Mouse (Mus musculus): ENCODE results near the gene Nat8f6.
"Not testable (repeated sequence)": the region's sequence is repeated elsewhere in the genome, so short reads cannot be mapped to it uniquely, and the experiment has no call there.

Nat8f6 gene

GRCm38 (mm10) chr6:85820837-85821236 is at the start of gene Nat8f6, which contains the start of gene Nat8f5:
Gene Nat8f6 (minus strand): TSS chr6:85820954.
Gene Nat8f5 (minus strand): TSS chr6:85820972.
- in situ Hi-C loops (cut with MboI; ENCODE audit: low pct_unique_long_range_greater_than_20kb in 1 of 2, low sequenced_read_pairs in 2 of 2, unreplicated experiment in 1 of 2): no loop called here

- in situ Hi-C loops (cut with MboI; ENCODE audit: low pct_unique_long_range_greater_than_20kb in 1 of 2, low sequenced_read_pairs in 2 of 2, unreplicated experiment in 1 of 2): not testable (repeated sequence)
Measured at GRCm38 (mm10) chr6:85869006-85869405, 48.3 kb upstream of the Nat8f6 start, which contains the start of gene Nat8f2. Gene Nat8f2 (minus strand): TSS chr6:85869158.

GRCm38 (mm10) chr6:85867726-85868690 is 47.3 kb upstream of the Nat8f6 start:
- in situ Hi-C loops (cut with MboI; ENCODE audit: low pct_unique_long_range_greater_than_20kb in 1 of 2, low sequenced_read_pairs in 2 of 2, unreplicated experiment in 1 of 2): no loop called here

- in situ Hi-C loops (cut with MboI; ENCODE audit: low pct_unique_long_range_greater_than_20kb in 1 of 2, low sequenced_read_pairs in 2 of 2, unreplicated experiment in 1 of 2): not testable (repeated sequence)
Measured at GRCm38 (mm10) chr6:85866995-85867394, 46.2 kb upstream of the Nat8f6 start.

- in situ Hi-C loops (cut with MboI; ENCODE audit: low pct_unique_long_range_greater_than_20kb in 1 of 2, low sequenced_read_pairs in 2 of 2, unreplicated experiment in 1 of 2): not testable (repeated sequence)
Measured at GRCm38 (mm10) chr6:85866166-85866565, 45.4 kb upstream of the Nat8f6 start.

GRCm38 (mm10) chr6:85864900-85865639 is 44.3 kb upstream of the Nat8f6 start:
- in situ Hi-C loops (cut with MboI; ENCODE audit: low pct_unique_long_range_greater_than_20kb in 1 of 2, low sequenced_read_pairs in 2 of 2, unreplicated experiment in 1 of 2): not testable (repeated sequence)

GRCm38 (mm10) chr6:85863840-85864239 is 43.1 kb upstream of the Nat8f6 start:
- in situ Hi-C loops (cut with MboI; ENCODE audit: low pct_unique_long_range_greater_than_20kb in 1 of 2, low sequenced_read_pairs in 2 of 2, unreplicated experiment in 1 of 2): no loop called here

GRCm38 (mm10) chr6:85863136-85863535 is 42.4 kb upstream of the Nat8f6 start:
- in situ Hi-C loops (cut with MboI; ENCODE audit: low pct_unique_long_range_greater_than_20kb in 1 of 2, low sequenced_read_pairs in 2 of 2, unreplicated experiment in 1 of 2): no loop called here

GRCm38 (mm10) chr6:85862565-85862964 is 41.8 kb upstream of the Nat8f6 start:
- in situ Hi-C loops (cut with MboI; ENCODE audit: low pct_unique_long_range_greater_than_20kb in 1 of 2, low sequenced_read_pairs in 2 of 2, unreplicated experiment in 1 of 2): no loop called here

GRCm38 (mm10) chr6:85861247-85861646 is 40.5 kb upstream of the Nat8f6 start:
- in situ Hi-C loops (cut with MboI; ENCODE audit: low pct_unique_long_range_greater_than_20kb in 1 of 2, low sequenced_read_pairs in 2 of 2, unreplicated experiment in 1 of 2): no loop called here

- in situ Hi-C loops (cut with MboI; ENCODE audit: low pct_unique_long_range_greater_than_20kb in 1 of 2, low sequenced_read_pairs in 2 of 2, unreplicated experiment in 1 of 2): no loop called here
Measured at GRCm38 (mm10) chr6:85856194-85856678, 35.5 kb upstream of the Nat8f6 start.

GRCm38 (mm10) chr6:85853481-85853880 is 32.7 kb upstream of the Nat8f6 start:
- in situ Hi-C loops (cut with MboI; ENCODE audit: low pct_unique_long_range_greater_than_20kb in 1 of 2, low sequenced_read_pairs in 2 of 2, unreplicated experiment in 1 of 2): no loop called here

GRCm38 (mm10) chr6:85851062-85851773 is 30.5 kb upstream of the Nat8f6 start:
- in situ Hi-C loops (cut with MboI; ENCODE audit: low pct_unique_long_range_greater_than_20kb in 1 of 2, low sequenced_read_pairs in 2 of 2, unreplicated experiment in 1 of 2): no loop called here

GRCm38 (mm10) chr6:85849240-85849639 is 28.5 kb upstream of the Nat8f6 start:
- in situ Hi-C loops (cut with MboI; ENCODE audit: low pct_unique_long_range_greater_than_20kb in 1 of 2, low sequenced_read_pairs in 2 of 2, unreplicated experiment in 1 of 2): loop anchor here in 1 of 2 experiments (5.0 kb wide), 1 partner anchor 53 kb away; the partner anchor contains the start of gene Nat8f4

GRCm38 (mm10) chr6:85848140-85848539 is 27.4 kb upstream of the Nat8f6 start:
- in situ Hi-C loops (cut with MboI; ENCODE audit: low pct_unique_long_range_greater_than_20kb in 1 of 2, low sequenced_read_pairs in 2 of 2, unreplicated experiment in 1 of 2): loop anchor here in 1 of 2 experiments (5.0 kb wide), 1 partner anchor 54 kb away; the partner anchor contains the start of gene Nat8f4

- in situ Hi-C loops (cut with MboI; ENCODE audit: low pct_unique_long_range_greater_than_20kb in 1 of 2, low sequenced_read_pairs in 2 of 2, unreplicated experiment in 1 of 2): loop anchor here in 1 of 2 experiments (5.0 kb wide), 1 partner anchor 55 kb away; the partner anchor contains the start of gene Nat8f4
Measured at GRCm38 (mm10) chr6:85846921-85847320, 26.2 kb upstream of the Nat8f6 start.

- in situ Hi-C loops (cut with MboI; ENCODE audit: low pct_unique_long_range_greater_than_20kb in 1 of 2, low sequenced_read_pairs in 2 of 2, unreplicated experiment in 1 of 2): not testable (repeated sequence)
Measured at GRCm38 (mm10) chr6:85843677-85844458, 23.1 kb upstream of the Nat8f6 start.

Measured in mouse embryonic stem cell (cell line).